Mouse (Mus musculus) hindbrain, embryonic 16.5 days (tissue): ENCODE data around the gene Ripk1. TPM values are rescaled to one million over a fixed set of nuclear protein-coding genes. Genes with fewer than 3 reads are reported as not detected.
A peak's percentile ranks its signal among the peaks of the same experiment; 100 is the strongest.
"Not testable (repeated sequence)": the region's sequence is repeated elsewhere in the genome, so short reads cannot be mapped to it uniquely, and the experiment has no call there.

ENCODE experiments used
- ATAC-seq: fragments of 200-750 bp; cut with Nextera tagmentation; 2 replicates; pipeline ENCODE4 v1.8.0; 2017; ENCODE audit warnings: moderate TSS enrichment, moderate library complexity
- H3K27ac ChIP-seq: fragments of 300-500 bp; sonication (generic); 2 replicates; pipeline ENCODE4 v1.5.1; 2014; ENCODE audit warnings: low read depth, mild to moderate bottlenecking, control low read depth, low read length, moderate library complexity
- H3K27me3 ChIP-seq: fragments of 300-500 bp; sonication (generic); replicated peaks from 2 replicates; pipeline ENCODE4 v1.6.1; 2014; ENCODE audit warnings: low read length; ENCODE audit not compliant: control insufficient read depth, insufficient read depth
- H3K36me3 ChIP-seq: fragments of 300-500 bp; sonication (generic); 2 replicates; pipeline ENCODE4 v1.6.1; 2014; ENCODE audit warnings: mild to moderate bottlenecking, low read length, moderate library complexity, mixed read lengths; ENCODE audit not compliant: control insufficient read depth, insufficient read depth
- H3K4me1 ChIP-seq: fragments of 300-500 bp; sonication (generic); 2 replicates; pipeline ENCODE4 v1.6.1; 2014; ENCODE audit warnings: low read depth, low read length; ENCODE audit not compliant: control insufficient read depth, insufficient read depth
- H3K4me2 ChIP-seq: fragments of 300-500 bp; sonication (generic); 2 replicates; pipeline ENCODE4 v1.6.1; 2014; ENCODE audit warnings: mild to moderate bottlenecking, low read length, control low read depth, moderate library complexity
- H3K4me3 ChIP-seq: fragments of 300-500 bp; sonication (generic); 2 replicates; pipeline ENCODE4 v1.5.1; 2014; ENCODE audit warnings: mild to moderate bottlenecking, low read length, control low read depth, moderate library complexity
- H3K9ac ChIP-seq: fragments of 300-500 bp; sonication (generic); 2 replicates; pipeline ENCODE4 v1.6.1; 2014; ENCODE audit warnings: low read depth, mild to moderate bottlenecking, control low read depth, low read length, moderate library complexity
- H3K9me3 ChIP-seq: fragments of 300-500 bp; sonication (generic); 2 replicates; pipeline ENCODE4 v1.6.1; 2014; ENCODE audit warnings: mild to moderate bottlenecking, low read length, moderate library complexity; ENCODE audit not compliant: control insufficient read depth
- WGBS: fragments of 180-500 bp; shearing (Covaris S2); extraction: QIAGEN DNeasy Blood & Tissue Kit; methylation state at CpG from one replicate; pipeline ENCODE4 v1.1.7; 2014; 5-methylcytosine and 5-hydroxymethylcytosine counted together
- polyA plus RNA-seq: library from polyadenylated mRNA; unstranded; fragments of >200 nt; fragmentation: Nextera tagmentation; extraction: Ambion mirVana; gene quantifications from 2 replicates; pipeline ENCODE4 v1.2.1, GENCODE M21; 2015

Gene Ripk1
- polyA plus RNA-seq, 1 experiment from 2014 or later, result 7.0 TPM

GRCm38 (mm10) chr13:34062466-34062865 lies 60.3 kb downstream of the Ripk1 start:
- Histone ChIP-seq H3K4me2 (no peak overlapping the region), H3K27me3 (no peaks in the 10 kb centered on the region), H3K4me3 (no peak overlapping the region), H3K9ac (no peak overlapping the region), H3K27ac (no peak overlapping the region), H3K9me3 (no peaks in the 10 kb centered on the region), H3K4me1 (no peaks in the 10 kb centered on the region), H3K36me3 (peaks cover 7% of the 10 kb centered on the region; the same call in 1 of the 2 replicates)
- 87% methylated on average over 10 of the region's 10 CpGs for WGBS
- no peak for ATAC-seq

- Histone ChIP-seq H3K27ac (no peak overlapping the region), H3K9me3 (no peaks in the 10 kb centered on the region), H3K4me2 (no peak overlapping the region), H3K27me3 (no peaks in the 10 kb centered on the region), H3K36me3 (peaks cover 7% of the 10 kb centered on the region; the same call in 1 of the 2 replicates), H3K4me3 (no peak overlapping the region), H3K4me1 (no peaks in the 10 kb centered on the region), H3K9ac (no peak overlapping the region)
- 8% methylated on average over 1 of the region's 1 CpGs for WGBS
- no peak for ATAC-seq
Measured at GRCm38 (mm10) chr13:34066351-34066750, 64.2 kb downstream of the Ripk1 start.

GRCm38 (mm10) chr13:34070296-34070695 lies 68.1 kb downstream of the Ripk1 start:
- WGBS, result 54% methylated on average over 4 of the region's 4 CpGs
- Histone ChIP-seq H3K4me1 (peaks cover 9% of the 10 kb centered on the region), H3K4me3 (no peak overlapping the region), H3K27ac (no peak overlapping the region), H3K9me3 (no peaks in the 10 kb centered on the region), H3K9ac (no peak overlapping the region), H3K36me3 (peaks cover 8% of the 10 kb centered on the region), H3K27me3 (no peaks in the 10 kb centered on the region), H3K4me2 (no peak overlapping the region)
- no peak for ATAC-seq

- ATAC-seq, result no peak
- Histone ChIP-seq H3K9ac (no peak overlapping the region), H3K4me2 (no peak overlapping the region), H3K27me3 (no peaks in the 10 kb centered on the region), H3K4me3 (no peak overlapping the region), H3K9me3 (no peaks in the 10 kb centered on the region), H3K27ac (no peak overlapping the region), H3K4me1 (peaks cover 16% of the 10 kb centered on the region), H3K36me3 (peaks cover 10% of the 10 kb centered on the region)
- 84% methylated on average over 6 of the region's 6 CpGs for WGBS
Measured at GRCm38 (mm10) chr13:34071836-34072235, 69.7 kb downstream of the Ripk1 start.

- WGBS, result 69% methylated on average over 3 of the region's 3 CpGs
- no peak overlapping the region for H3K9ac ChIP-seq
- peaks cover 7% of the 10 kb centered on the region for H3K36me3 ChIP-seq
- peaks cover 16% of the 10 kb centered on the region for H3K4me1 ChIP-seq
- no peak overlapping the region for H3K4me2 ChIP-seq
- ATAC-seq, result no peak
- no peaks in the 10 kb centered on the region for H3K9me3 ChIP-seq
- no peak overlapping the region for H3K4me3 ChIP-seq
- no peaks in the 10 kb centered on the region for H3K27me3 ChIP-seq
- H3K27ac ChIP-seq, result no peak overlapping the region
Measured at GRCm38 (mm10) chr13:34072847-34073246, 70.7 kb downstream of the Ripk1 start.

- not testable (repeated sequence) for H3K4me3 ChIP-seq, H3K36me3 ChIP-seq, H3K4me2 ChIP-seq, H3K9ac ChIP-seq, H3K27ac ChIP-seq, ATAC-seq, H3K9me3 ChIP-seq, H3K27me3 ChIP-seq
- H3K4me1 ChIP-seq, result peaks cover 18% of the 10 kb centered on the region
- 90% methylated on average over 7 of the region's 17 CpGs for WGBS
Measured at GRCm38 (mm10) chr13:34074441-34074840, 72.3 kb downstream of the Ripk1 start.

- Histone ChIP-seq H3K4me1 (peaks cover 18% of the 10 kb centered on the region), H3K4me3 (peak overlapping the region; percentile 82), H3K4me2 (peak overlapping the region; percentile 71), H3K9ac (peak overlapping the region; percentile 98)
- H3K9me3 ChIP-seq, H3K27ac ChIP-seq, H3K36me3 ChIP-seq, ATAC-seq, H3K27me3 ChIP-seq: not testable (repeated sequence)
- 58% methylated on average over 6 of the region's 6 CpGs for WGBS
Measured at GRCm38 (mm10) chr13:34075893-34076292, 73.7 kb downstream of the Ripk1 start.

GRCm38 (mm10) chr13:34076561-34077491 lies 74.7 kb downstream of the Ripk1 start:
- Histone ChIP-seq H3K36me3 (peaks cover 7% of the 10 kb centered on the region), H3K27me3 (no peaks in the 10 kb centered on the region), H3K27ac (peak overlapping the region; percentile 93), H3K9ac (peak overlapping the region; percentile 98), H3K4me3 (peak overlapping the region; percentile 82), H3K9me3 (no peaks in the 10 kb centered on the region), H3K4me1 (peaks cover 18% of the 10 kb centered on the region), H3K4me2 (peak overlapping the region; percentile 71)
- ATAC-seq, result peak; percentile 69
- 19% methylated on average over 20 of the region's 20 CpGs for WGBS

GRCm38 (mm10) chr13:34077492-34078271 lies 75.5 kb downstream of the Ripk1 start, which contains the start of gene Tubb2a:
Tubb2a (minus strand) TSS chr13:34078007.
- peak; percentile 88 for ATAC-seq
- H3K36me3 ChIP-seq, result peaks cover 7% of the 10 kb centered on the region
- H3K27ac ChIP-seq, result peak within 1 kb of the TSS; percentile 93
- H3K4me3 ChIP-seq, result peak within 1 kb of the TSS; percentile 82
- H3K27me3 ChIP-seq, result no peaks in the 10 kb centered on the region
- no peaks in the 10 kb centered on the region for H3K9me3 ChIP-seq
- peak within 1 kb of the TSS; percentile 98 for H3K9ac ChIP-seq
- H3K4me1 ChIP-seq, result peaks cover 18% of the 10 kb centered on the region
- under 1% methylated on average over 43 of the region's 45 CpGs for WGBS
- H3K4me2 ChIP-seq, result peak within 1 kb of the TSS; percentile 71
